Comparison of ENCODE assay signal across 10 mouse cellular contexts in the genomic region with DNA sequence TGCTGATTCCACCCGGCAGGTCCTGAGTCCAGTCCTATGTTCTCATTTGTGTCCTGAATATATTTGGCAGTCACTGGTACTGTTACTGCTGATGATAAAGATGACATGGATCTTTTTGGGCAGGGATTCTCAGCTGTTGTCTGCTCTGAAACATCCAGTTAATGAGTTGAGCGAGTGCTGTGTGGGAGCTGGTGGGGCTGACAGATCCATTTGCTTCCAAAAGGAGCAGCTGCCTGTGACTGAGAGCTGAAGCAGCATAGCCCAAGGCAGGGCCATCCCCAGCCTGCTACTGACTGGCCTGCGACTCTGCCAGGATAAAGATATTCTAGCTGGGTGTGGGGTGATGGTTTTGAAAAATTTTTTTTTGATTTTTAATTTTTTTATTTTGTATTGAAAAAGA.
DNase-seq lines count a peak whose midpoint lies in the region; ATAC-seq lines count a peak whose summit lies in the region.
"Had no signal": no experiment of that assay in that cellular context is flagged by ENCODE, and none has a peak within 500 bp of the region (broad histone marks: within the 10 kb centered on the region; RNA-seq: fewer than 3 reads in every experiment).

No protein-coding gene starts in this region.

- WGBS in forebrain, embryonic 11.5 days, result 65% methylated on average over 3 of the region's 3 CpGs
- 58% methylated on average over 3 of the region's 3 CpGs for WGBS in forebrain, embryonic 12.5 days
- WGBS in heart, embryonic 11.5 days (ENCODE audit: insufficient replicate concordance), result 54% methylated on average over 3 of the region's 3 CpGs

- no peaks in the 10 kb centered on the region for H3K27me3 ChIP-seq in forebrain, embryonic 11.5 days (ENCODE audit: control insufficient read depth, insufficient read depth, low read length)
- H3K27me3 ChIP-seq in forebrain, embryonic 12.5 days, result no peaks in the 10 kb centered on the region
- H3K27me3 ChIP-seq in heart, embryonic 11.5 days (ENCODE audit: control insufficient read depth, insufficient read depth, low read length), result no peaks in the 10 kb centered on the region

- no peak overlapping the region for H3K4me3 ChIP-seq in forebrain, embryonic 11.5 days (ENCODE audit: low read depth, low read length)
- H3K4me3 ChIP-seq in forebrain, embryonic 12.5 days (replicated peaks), result no peak overlapping the region
- no peak overlapping the region for H3K4me3 ChIP-seq in heart, embryonic 11.5 days (ENCODE audit: low read depth, low read length)

- H3K4me1 ChIP-seq in forebrain, embryonic 11.5 days (replicated peaks; ENCODE audit: control insufficient read depth, insufficient read depth, low read length), result no peaks in the 10 kb centered on the region
- no peaks in the 10 kb centered on the region for H3K4me1 ChIP-seq in forebrain, embryonic 12.5 days
- H3K4me1 ChIP-seq in heart, embryonic 11.5 days (ENCODE audit: control insufficient read depth, insufficient read depth, low read length), result no peaks in the 10 kb centered on the region

- H3K9ac ChIP-seq in forebrain, embryonic 11.5 days (ENCODE audit: low read length), result no peak overlapping the region
- H3K9ac ChIP-seq in forebrain, embryonic 12.5 days, result no peak overlapping the region
- no peak overlapping the region for H3K9ac ChIP-seq in heart, embryonic 11.5 days (ENCODE audit: low read depth, low read length)
- H3K9ac ChIP-seq: lung, embryonic 14.5 days had no signal

- H3K9me3 ChIP-seq in forebrain, embryonic 11.5 days (ENCODE audit: control insufficient read depth, low read length), result no peaks in the 10 kb centered on the region
- no peaks in the 10 kb centered on the region for H3K9me3 ChIP-seq in forebrain, embryonic 12.5 days
- H3K9me3 ChIP-seq in heart, embryonic 11.5 days (replicated peaks; ENCODE audit: control insufficient read depth, low read length), result no peaks in the 10 kb centered on the region

- H3K4me2 ChIP-seq in forebrain, embryonic 11.5 days (ENCODE audit: low read depth, low read length, severe bottlenecking), result no peak overlapping the region
- no peak overlapping the region for H3K4me2 ChIP-seq in forebrain, embryonic 12.5 days
- no peak overlapping the region for H3K4me2 ChIP-seq in heart, embryonic 11.5 days
- H3K4me2 ChIP-seq: lung, embryonic 14.5 days had no signal

- 0 out of 2 replicates have a peak, but pooled peaks have one; percentile 56 for ATAC-seq in forebrain, embryonic 11.5 days (replicated peaks; ENCODE audit: low FRiP score)
- ATAC-seq in forebrain, embryonic 12.5 days (ENCODE audit: low FRiP score), result no peak
- no peak for ATAC-seq in heart, embryonic 11.5 days (replicated peaks; ENCODE audit: insufficient number of reproducible peaks, low FRiP score, low TSS enrichment)

- no peak overlapping the region for H3K27ac ChIP-seq in forebrain, embryonic 11.5 days (ENCODE audit: low read depth, low read length)
- no peak overlapping the region for H3K27ac ChIP-seq in forebrain, embryonic 12.5 days
- no peak overlapping the region for H3K27ac ChIP-seq in heart, embryonic 11.5 days (ENCODE audit: low read depth, low read length)

- no peaks in the 10 kb centered on the region for H3K36me3 ChIP-seq in forebrain, embryonic 11.5 days (ENCODE audit: control insufficient read depth, insufficient read depth, low read length)
- no peaks in the 10 kb centered on the region for H3K36me3 ChIP-seq in forebrain, embryonic 12.5 days (replicated peaks)
- no peaks in the 10 kb centered on the region for H3K36me3 ChIP-seq in heart, embryonic 11.5 days (ENCODE audit: control insufficient read depth, insufficient read depth, low read length)

- DNase-seq in forebrain, embryonic 11.5 days (ENCODE audit: low spot score), result no peak
- peak; percentile 80 for DNase-seq in brain, adult 2 months (ENCODE audit: low read depth, low spot score)
- peak; percentile 61 for DNase-seq in layer of hippocampus, adult 11-12 months (ENCODE audit: low spot score)
- peak; percentile 4 for DNase-seq in mesoderm, embryonic 11.5 days (ENCODE audit: low read depth, low spot score)
- no peak for DNase-seq in adipocyte (ENCODE audit: low spot score)
- no peak for DNase-seq in cerebellum, adult 8-10 months
- DNase-seq: lung, embryonic 14.5 days; spleen, adult 18-20 months had no signal

Comparison
In these comparisons a context has a peak if more than half of its experiments do, and no peak if none do; other contexts are left out.
1. DNase-seq: peak in brain, adult 2 months (single experiment), layer of hippocampus, adult 11-12 months (single experiment) and mesoderm, embryonic 11.5 days (single experiment); none in forebrain, embryonic 11.5 days (single experiment), adipocyte (single experiment) and cerebellum, adult 8-10 months (single experiment).